Mouse (Mus musculus) heart, embryonic 16.5 days (tissue): ENCODE data around the gene 1810013L24Rik. TPM values are rescaled to one million over a fixed set of nuclear protein-coding genes. Genes with fewer than 3 reads are reported as not detected.

ENCODE experiments used
- ATAC-seq: fragments of 200-750 bp; cut with Nextera tagmentation; replicated peaks from 2 replicates; pipeline ENCODE4 v1.8.0; 2017; ENCODE audit warnings: moderate number of reproducible peaks; ENCODE audit not compliant: insufficient read depth, low FRiP score; ENCODE audit errors: extremely low read depth
- H3K27ac ChIP-seq: fragments of 300-500 bp; sonication (generic); 2 replicates; pipeline ENCODE4 v1.5.1; 2014; ENCODE audit warnings: mild to moderate bottlenecking, low read length, control low read depth, moderate library complexity
- H3K27me3 ChIP-seq: fragments of 300-500 bp; sonication (generic); 2 replicates; pipeline ENCODE4 v1.6.1; 2014; ENCODE audit warnings: low read length, mixed read lengths; ENCODE audit not compliant: control insufficient read depth, insufficient read depth
- H3K36me3 ChIP-seq: fragments of 300-500 bp; sonication (generic); 2 replicates; pipeline ENCODE4 v1.6.1; 2014; ENCODE audit not compliant: control insufficient read depth, insufficient read depth
- H3K4me1 ChIP-seq: fragments of 300-500 bp; sonication (generic); 2 replicates; pipeline ENCODE4 v1.6.1; 2014; ENCODE audit warnings: low read length, mixed read lengths; ENCODE audit not compliant: control insufficient read depth, insufficient read depth
- H3K4me2 ChIP-seq: fragments of 300-500 bp; sonication (generic); 2 replicates; pipeline ENCODE4 v1.6.1; 2014; ENCODE audit warnings: low read depth, mild to moderate bottlenecking, control low read depth, low read length
- H3K4me3 ChIP-seq: fragments of 300-500 bp; sonication (generic); 2 replicates; pipeline ENCODE4 v1.5.1; 2014; ENCODE audit warnings: mild to moderate bottlenecking, control low read depth, low read length
- H3K9ac ChIP-seq: fragments of 300-500 bp; sonication (generic); 2 replicates; pipeline ENCODE4 v1.6.1; 2014; ENCODE audit warnings: low read length, control low read depth
- H3K9me3 ChIP-seq: fragments of 300-500 bp; sonication (generic); replicated peaks from 2 replicates; pipeline ENCODE4 v1.6.1; 2016; ENCODE audit warnings: low read length; ENCODE audit not compliant: control insufficient read depth
- WGBS: fragments of 180-500 bp; shearing (Covaris S2); extraction: QIAGEN DNeasy Blood & Tissue Kit; methylation state at CpG from one replicate; pipeline ENCODE4 v1.1.7; 2014; 5-methylcytosine and 5-hydroxymethylcytosine counted together
- polyA plus RNA-seq: library from polyadenylated mRNA; unstranded; fragments of >200 nt; fragmentation: Nextera tagmentation; extraction: Ambion mirVana; gene quantifications from 2 replicates; pipeline ENCODE4 v1.2.1, GENCODE M21; 2015

1810013L24Rik gene
- polyA plus RNA-seq, 1 experiment from 2014 or later: 17.8 TPM

DNA sequence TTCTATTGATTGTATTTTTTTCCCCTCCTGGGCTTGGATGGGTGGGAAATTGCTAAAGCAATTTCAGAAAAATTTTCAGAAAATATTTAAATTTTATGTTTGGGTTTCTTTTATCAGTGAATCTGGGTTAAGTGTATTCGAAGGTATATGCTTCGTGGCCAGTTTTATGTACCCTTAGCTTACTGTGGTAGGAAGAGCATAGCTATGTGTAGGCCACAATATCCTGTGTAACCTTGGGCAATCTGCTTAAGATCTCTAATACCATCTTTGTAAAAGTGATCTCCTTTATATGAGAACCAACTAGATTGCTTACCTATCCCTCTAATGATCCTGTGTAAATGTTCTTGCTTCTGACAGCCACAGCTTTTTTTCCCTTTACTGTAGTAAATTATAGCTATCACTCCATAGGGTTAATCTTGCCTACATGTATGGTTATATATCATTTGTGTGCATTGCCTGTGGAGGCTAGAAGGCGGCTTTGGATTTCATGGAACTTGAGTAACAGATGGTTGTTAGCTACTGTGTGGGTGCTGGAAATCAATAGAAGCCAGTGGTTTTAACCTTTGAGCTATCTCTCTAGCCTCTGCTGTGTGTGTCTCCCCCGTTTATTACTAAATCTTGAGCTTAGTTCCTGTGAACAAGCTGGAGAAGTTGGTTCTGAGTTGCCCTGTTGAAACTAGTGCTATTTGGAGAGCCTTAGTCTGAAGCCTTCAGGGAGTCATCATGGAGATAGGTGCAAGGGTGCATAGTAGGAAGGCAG lies 18.6 kb downstream of the 1810013L24Rik start:
- no peak overlapping the region for H3K4me3 ChIP-seq
- peaks cover 10% of the 10 kb centered on the region; the same call in 1 of the 2 replicates for H3K4me1 ChIP-seq
- H3K36me3 ChIP-seq: peaks cover 13% of the 10 kb centered on the region
- H3K27ac ChIP-seq: no peak overlapping the region
- H3K27me3 ChIP-seq: no peaks in the 10 kb centered on the region
- H3K9me3 ChIP-seq: no peaks in the 10 kb centered on the region
- WGBS: 82% methylated on average over 4 of the region's 4 CpGs
- H3K4me2 ChIP-seq: no peak overlapping the region
- H3K9ac ChIP-seq: no peak overlapping the region
- no peak for ATAC-seq

GRCm38 (mm10) chr16:8849929-8850328 lies 20.0 kb downstream of the 1810013L24Rik start:
- H3K9ac ChIP-seq: no peak overlapping the region
- 78% methylated on average over 1 of the region's 1 CpGs for WGBS
- peaks cover 7% of the 10 kb centered on the region; the same call in 1 of the 2 replicates for H3K36me3 ChIP-seq
- H3K4me1 ChIP-seq: peaks cover 8% of the 10 kb centered on the region; the same call in 1 of the 2 replicates
- no peak overlapping the region for H3K27ac ChIP-seq
- ATAC-seq: no peak
- no peaks in the 10 kb centered on the region for H3K27me3 ChIP-seq
- H3K9me3 ChIP-seq: no peaks in the 10 kb centered on the region
- no peak overlapping the region for H3K4me2 ChIP-seq
- H3K4me3 ChIP-seq: no peak overlapping the region

- ATAC-seq: no peak
- Histone ChIP-seq H3K4me1 (no peaks in the 10 kb centered on the region), H3K27ac (no peak overlapping the region), H3K4me3 (no peak overlapping the region), H3K27me3 (no peaks in the 10 kb centered on the region), H3K9me3 (no peaks in the 10 kb centered on the region), H3K9ac (no peak overlapping the region), H3K36me3 (peaks cover 20% of the 10 kb centered on the region), H3K4me2 (no peak overlapping the region)
- WGBS: 94% methylated on average over 2 of the region's 2 CpGs
These were observed 25.2 kb downstream of the 1810013L24Rik start for GRCm38 (mm10) chr16:8855143-8855542.

GRCm38 (mm10) chr16:8856820-8857219 lies 26.9 kb downstream of the 1810013L24Rik start:
- 92% methylated on average over 2 of the region's 2 CpGs for WGBS
- no peak overlapping the region for H3K9ac ChIP-seq
- no peaks in the 10 kb centered on the region for H3K9me3 ChIP-seq
- H3K4me3 ChIP-seq: no peak overlapping the region
- peaks cover 25% of the 10 kb centered on the region for H3K36me3 ChIP-seq
- no peak overlapping the region for H3K27ac ChIP-seq
- H3K27me3 ChIP-seq: no peaks in the 10 kb centered on the region
- no peaks in the 10 kb centered on the region for H3K4me1 ChIP-seq
- H3K4me2 ChIP-seq: no peak overlapping the region
- ATAC-seq: no peak

- no peak for ATAC-seq
- H3K4me3 ChIP-seq: no peak overlapping the region
- H3K9me3 ChIP-seq: no peaks in the 10 kb centered on the region
- H3K27ac ChIP-seq: no peak overlapping the region
- peaks cover 11% of the 10 kb centered on the region for H3K4me1 ChIP-seq
- no peak overlapping the region for H3K9ac ChIP-seq
- peaks cover 10% of the 10 kb centered on the region; the same call in 1 of the 2 replicates for H3K36me3 ChIP-seq
- 74% methylated on average over 5 of the region's 5 CpGs for WGBS
- H3K27me3 ChIP-seq: no peaks in the 10 kb centered on the region
- no peak overlapping the region for H3K4me2 ChIP-seq
These were observed 32.6 kb downstream of the 1810013L24Rik start for GRCm38 (mm10) chr16:8862336-8862987.

DNA sequence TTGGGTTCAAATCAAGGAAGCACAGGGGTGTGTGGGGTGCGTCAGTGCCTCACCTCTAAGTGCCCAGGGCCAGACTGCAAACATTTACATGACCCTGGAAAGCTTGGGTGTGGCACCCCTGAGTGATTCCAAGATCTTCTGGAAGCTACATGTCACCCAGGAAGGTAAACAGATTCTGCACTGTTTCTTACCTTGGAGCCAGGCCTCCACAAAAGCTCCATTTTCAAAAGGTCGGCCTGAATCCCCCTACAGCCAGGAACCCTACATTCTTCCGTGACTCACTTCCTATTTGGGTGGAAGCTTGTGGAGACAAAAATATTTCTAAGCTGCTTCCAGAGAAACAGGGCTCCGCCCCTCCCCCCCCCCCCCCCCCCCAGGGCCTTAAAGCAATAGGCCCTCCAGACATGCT lies 34.3 kb downstream of the 1810013L24Rik start:
- 20% methylated on average over 4 of the region's 4 CpGs for WGBS

GRCm38 (mm10) chr16:8867406-8867955 lies 37.6 kb downstream of the 1810013L24Rik start:
- WGBS: 81% methylated on average over 5 of the region's 5 CpGs

More for the DNA sequence above, 34.3 kb downstream of the 1810013L24Rik start:
- Histone ChIP-seq H3K4me2 (peak overlapping the region; percentile 13), H3K9ac (no peak overlapping the region), H3K4me1 (peaks cover 11% of the 10 kb centered on the region), H3K27me3 (no peaks in the 10 kb centered on the region), H3K27ac (no peak overlapping the region), H3K4me3 (no peak overlapping the region), H3K36me3 (peaks cover 7% of the 10 kb centered on the region; the same call in 1 of the 2 replicates), H3K9me3 (no peaks in the 10 kb centered on the region)
- peak; percentile 30 for ATAC-seq

DNA sequence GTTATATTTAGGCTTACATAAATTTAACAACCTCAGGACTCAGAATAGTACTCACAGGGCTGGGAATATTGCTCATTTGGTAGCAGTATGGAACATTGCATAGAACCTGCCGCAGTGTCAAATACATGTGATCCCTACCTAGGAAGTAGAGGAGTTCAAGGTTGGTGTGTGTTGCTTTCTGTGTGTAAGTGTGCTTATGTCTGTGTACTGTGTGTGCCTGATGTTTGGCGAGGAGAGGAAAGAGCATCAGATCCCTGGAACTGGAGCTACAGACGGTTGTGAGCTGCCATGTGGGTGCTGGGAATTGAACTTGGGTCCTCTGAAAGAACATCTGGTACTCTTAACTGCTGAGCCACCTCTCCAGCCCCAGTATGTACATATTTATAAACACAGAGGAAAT lies 38.6 kb downstream of the 1810013L24Rik start:
- Histone ChIP-seq H3K4me2 (no peak overlapping the region), H3K4me3 (no peak overlapping the region), H3K9me3 (no peaks in the 10 kb centered on the region), H3K9ac (no peak overlapping the region), H3K36me3 (no peaks in the 10 kb centered on the region), H3K27ac (no peak overlapping the region), H3K27me3 (no peaks in the 10 kb centered on the region), H3K4me1 (peaks cover 11% of the 10 kb centered on the region)
- ATAC-seq: no peak
- 90% methylated on average over 3 of the region's 3 CpGs for WGBS

More at GRCm38 (mm10) chr16:8867406-8867955, 37.6 kb downstream of the 1810013L24Rik start:
- Histone ChIP-seq H3K4me3 (no peak overlapping the region), H3K27me3 (no peaks in the 10 kb centered on the region), H3K27ac (no peak overlapping the region), H3K4me2 (no peak overlapping the region), H3K9me3 (no peaks in the 10 kb centered on the region), H3K4me1 (peaks cover 11% of the 10 kb centered on the region), H3K9ac (no peak overlapping the region), H3K36me3 (no peaks in the 10 kb centered on the region)
- no peak for ATAC-seq

DNA sequence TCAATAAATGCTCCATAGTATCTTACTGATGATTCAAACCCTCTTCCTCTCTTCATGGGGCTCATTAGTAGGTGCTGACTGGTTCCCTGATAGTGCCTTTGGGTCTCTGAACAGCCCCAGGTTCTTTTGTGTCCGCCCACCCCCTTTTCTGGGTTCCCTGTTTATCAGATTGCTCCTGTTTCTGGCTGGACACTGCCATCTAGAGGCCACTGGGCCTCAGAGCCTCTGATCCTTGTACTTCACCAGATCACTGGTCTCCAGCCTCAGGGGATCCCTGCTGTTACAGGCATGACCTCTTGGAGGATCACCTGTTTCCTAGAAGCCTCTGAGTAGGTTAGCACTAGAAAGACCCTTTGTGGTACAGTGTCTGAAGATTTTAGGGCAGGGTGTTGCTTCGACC lies 39.8 kb downstream of the 1810013L24Rik start:
- 31% methylated on average over 2 of the region's 2 CpGs for WGBS
- H3K9me3 ChIP-seq: no peaks in the 10 kb centered on the region
- H3K4me1 ChIP-seq: peaks cover under 1% of the 10 kb centered on the region
- peak; percentile 52; the same call in 1 of the 2 replicates for ATAC-seq
- no peaks in the 10 kb centered on the region for H3K27me3 ChIP-seq
- no peaks in the 10 kb centered on the region for H3K36me3 ChIP-seq
- H3K4me2 ChIP-seq: no peak overlapping the region
- no peak overlapping the region for H3K4me3 ChIP-seq
- H3K27ac ChIP-seq: no peak overlapping the region
- H3K9ac ChIP-seq: no peak overlapping the region
